Mouse (Mus musculus) embryonic fibroblast, embryonic 13.5 days (primary cell): ENCODE results near the gene Gm49380. TPM values are rescaled to one million over a fixed set of nuclear protein-coding genes. Genes with fewer than 3 reads are reported as not detected.

ENCODE experiments used
- H3K27ac ChIP-seq: 2 replicates; pipeline ENCODE4 v1.5.1; 2012; ENCODE audit warnings: low read length, control low read depth, inconsistent platforms; ENCODE audit not compliant: insufficient read depth
- H3K4me1 ChIP-seq: 2 replicates; pipeline ENCODE4 v1.6.1; 2011; ENCODE audit warnings: low read length; ENCODE audit not compliant: control insufficient read depth, insufficient read depth
- H3K4me3 ChIP-seq: 2 replicates; pipeline ENCODE4 v1.5.1; 2011; ENCODE audit warnings: mild to moderate bottlenecking, control low read depth, low read length; ENCODE audit not compliant: insufficient read depth
- CTCF ChIP-seq: IDR thresholded peaks from 2 replicates; pipeline ENCODE4 v1.5.1; 2011; ENCODE audit warnings: mild to moderate bottlenecking, control low read depth, low read length, moderate library complexity, borderline replicate concordance; ENCODE audit not compliant: insufficient read depth
- POLR2A ChIP-seq: IDR thresholded peaks from 2 replicates; pipeline ENCODE4 v1.6.1; 2011; ENCODE audit warnings: low read depth, mild to moderate bottlenecking, control low read depth, low read length, moderate library complexity
- polyA plus RNA-seq: library from polyadenylated mRNA; stranded (reverse); fragments of >200 nt; gene quantifications from 2 replicates; pipeline ENCODE4 v1.2.4, GENCODE M21; 2011; ENCODE audit warnings: low read depth; ENCODE audit not compliant: missing spikeins, insufficient read length

Gene Gm49380
- polyA plus RNA-seq, result 0.21 and 0.25 TPM in 2 replicates

DNA sequence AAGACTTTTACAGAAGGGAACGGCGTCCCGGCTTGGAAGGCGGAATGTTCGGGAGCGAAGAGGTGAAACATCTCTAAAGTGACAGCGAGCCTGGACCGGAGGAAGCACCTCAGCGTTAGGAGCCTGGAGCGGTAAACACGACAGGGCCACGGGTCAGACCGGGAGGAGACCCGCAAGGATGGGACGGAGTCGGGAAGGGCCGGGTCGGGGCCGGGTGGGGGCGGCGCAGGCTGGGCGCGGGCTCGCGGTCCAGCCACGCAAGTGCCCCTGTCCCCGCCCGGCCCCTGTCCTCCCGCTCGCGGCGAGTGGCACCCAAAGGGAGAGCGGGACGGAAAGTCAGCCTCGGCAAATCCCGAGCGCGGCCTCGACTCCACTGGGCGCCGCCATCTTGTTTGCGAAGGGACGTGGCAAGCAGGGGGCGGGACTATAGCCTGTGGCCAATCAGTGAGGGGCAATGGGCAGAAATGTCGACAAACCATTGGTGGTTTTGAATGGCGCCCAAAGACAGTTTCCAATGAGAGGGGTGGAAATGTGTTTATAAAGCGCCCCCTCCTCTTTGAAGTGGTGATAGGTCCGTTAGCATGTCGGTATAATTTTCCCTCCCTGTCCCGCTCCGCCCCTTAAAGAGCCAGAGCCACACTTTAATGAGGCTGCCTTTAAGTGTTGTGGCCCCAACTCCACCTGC is at the start of gene Gm49380, which contains the start of gene Rnf26:
Gene Gm49380 (minus strand): TSS at position 396 of the 685 bp plus-strand sequence.
Gene Rnf26 (minus strand): TSS at position 413 of the 685 bp plus-strand sequence.
- H3K4me3 ChIP-seq, result peak within 1 kb of the TSS; percentile 60
- H3K27ac ChIP-seq, result no peak within 1 kb of the TSS; the same call in 1 of the 2 replicates
- peaks cover 4% of the 10 kb centered on the region; the same call in 1 of the 2 replicates for H3K4me1 ChIP-seq
- TF ChIP-seq POLR2A (peak; percentile 60), CTCF (no peak)

- Histone ChIP-seq H3K4me1 (no peaks in the 10 kb centered on the region), H3K4me3 (no peak overlapping the region), H3K27ac (no peak overlapping the region)
- TF ChIP-seq POLR2A (no peak), CTCF (no peak)
Measured at GRCm38 (mm10) chr9:44159886-44160285, 46.6 kb upstream of the Gm49380 start.

GRCm38 (mm10) chr9:44147290-44147689 is 34.0 kb upstream of the Gm49380 start:
- Histone ChIP-seq H3K4me3 (no peak overlapping the region), H3K27ac (0 out of 2 replicates have a peak overlapping the region, but pooled peaks have one; percentile 40), H3K4me1 (peaks cover 2% of the 10 kb centered on the region; the same call in 1 of the 2 replicates)
- TF ChIP-seq CTCF (no peak), POLR2A (no peak)

DNA sequence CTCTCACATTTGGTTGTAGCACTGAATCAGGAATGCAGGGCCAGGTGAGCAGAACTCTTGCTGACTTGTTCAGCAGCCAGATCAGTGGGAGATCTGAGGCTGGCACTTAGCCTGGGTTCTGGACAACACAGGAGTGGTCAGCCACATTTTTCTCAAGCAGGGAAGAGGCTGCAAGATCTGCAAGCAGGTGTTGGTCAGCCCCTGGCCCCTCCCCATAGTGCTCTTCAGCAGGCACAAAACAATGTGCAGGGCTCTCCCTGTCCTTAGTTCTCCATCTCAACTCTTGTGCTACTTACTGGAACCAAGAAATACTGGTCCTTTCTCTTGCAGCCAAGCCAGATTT is 31.4 kb upstream of the Gm49380 start:
- Histone ChIP-seq H3K27ac (no peak overlapping the region), H3K4me1 (peaks cover 2% of the 10 kb centered on the region; the same call in 1 of the 2 replicates), H3K4me3 (no peak overlapping the region)
- TF ChIP-seq POLR2A (no peak), CTCF (no peak)

- TF ChIP-seq POLR2A, result no peak
- TF ChIP-seq CTCF, result peak; percentile 33; the same call in 1 of the 2 replicates
- no peak overlapping the region for H3K4me3 ChIP-seq
- H3K4me1 ChIP-seq, result peaks cover 2% of the 10 kb centered on the region; the same call in 1 of the 2 replicates
- H3K27ac ChIP-seq, result no peak overlapping the region
Measured at GRCm38 (mm10) chr9:44144023-44144717, 30.9 kb upstream of the Gm49380 start.

DNA sequence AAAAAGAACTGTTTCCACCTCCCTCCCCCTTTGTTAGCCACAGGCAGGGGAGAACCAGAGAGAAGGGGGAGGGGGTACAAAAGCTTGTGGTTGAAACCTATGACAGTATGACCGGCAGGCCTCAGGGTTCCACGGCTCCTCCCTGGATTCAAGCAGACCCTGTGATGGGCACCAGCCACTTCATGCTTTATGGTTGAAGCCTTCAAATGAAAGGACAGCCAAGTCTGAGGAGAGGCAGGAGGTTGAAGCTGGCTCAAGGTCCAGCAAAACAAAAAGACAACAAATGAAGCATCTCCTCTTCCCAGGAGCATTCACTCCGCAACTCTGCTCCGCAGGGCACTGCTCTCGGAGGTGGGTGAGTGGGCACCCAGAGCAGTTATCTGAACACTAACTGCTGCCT is 30.1 kb upstream of the Gm49380 start:
- TF ChIP-seq CTCF, result no peak
- no peak for TF ChIP-seq POLR2A
- peaks cover 2% of the 10 kb centered on the region; the same call in 1 of the 2 replicates for H3K4me1 ChIP-seq
- no peak overlapping the region for H3K4me3 ChIP-seq
- H3K27ac ChIP-seq, result peak overlapping the region; percentile 31; the same call in 1 of the 2 replicates

- Histone ChIP-seq H3K27ac (no peak overlapping the region), H3K4me3 (no peak overlapping the region), H3K4me1 (no peaks in the 10 kb centered on the region)
- TF ChIP-seq CTCF (no peak), POLR2A (no peak)
Measured at GRCm38 (mm10) chr9:44141951-44142350, 28.7 kb upstream of the Gm49380 start.

DNA sequence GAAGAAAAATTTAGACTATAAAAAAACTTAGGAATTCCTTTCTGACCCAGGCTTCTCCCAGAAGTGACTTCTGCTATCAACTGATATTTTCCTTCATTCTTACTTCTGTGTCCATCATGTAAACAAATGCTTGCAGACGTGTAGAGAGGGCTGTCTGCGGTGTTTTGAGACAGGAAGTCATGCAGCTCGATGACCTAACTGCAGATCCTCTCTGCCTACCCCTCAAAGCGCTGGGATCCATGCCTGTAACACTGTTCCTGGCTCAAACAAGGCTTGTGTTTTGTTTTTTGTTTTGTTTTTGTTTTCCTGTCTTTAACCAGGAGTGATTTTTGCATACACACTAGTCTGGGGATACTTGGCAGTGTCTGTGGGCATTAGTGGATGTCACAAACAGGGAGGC is 24.5 kb upstream of the Gm49380 start:
- TF ChIP-seq POLR2A (no peak), CTCF (no peak)
- no peak overlapping the region for H3K27ac ChIP-seq
- no peak overlapping the region for H3K4me3 ChIP-seq
- no peaks in the 10 kb centered on the region for H3K4me1 ChIP-seq

GRCm38 (mm10) chr9:44135731-44136411 is 22.6 kb upstream of the Gm49380 start:
- Histone ChIP-seq H3K4me1 (no peaks in the 10 kb centered on the region), H3K27ac (0 out of 2 replicates have a peak overlapping the region, but pooled peaks have one; percentile 6), H3K4me3 (peak overlapping the region; percentile 85)
- TF ChIP-seq POLR2A (no peak), CTCF (no peak)
